Mouse (Mus musculus) hindbrain, postnatal 0 days (tissue): ENCODE data around the gene Mdfic. TPM values are rescaled to one million over a fixed set of nuclear protein-coding genes. Genes with fewer than 3 reads are reported as not detected.

Experiments used
- ATAC-seq: fragments of 200-750 bp; cut with Nextera tagmentation; 2 replicates; pipeline ENCODE4 v1.8.0; 2017; ENCODE audit warnings: mild to moderate bottlenecking, moderate TSS enrichment, moderate library complexity
- DNase-seq: peaks from one replicate; pipeline ENCODE4 v3.0.0-alpha.2; 2015; ENCODE audit warnings: low spot score
- H3K27ac ChIP-seq: fragments of 300-500 bp; sonication (generic); 2 replicates; pipeline ENCODE4 v1.5.1; 2014; ENCODE audit warnings: mild to moderate bottlenecking
- H3K27me3 ChIP-seq: fragments of 300-500 bp; sonication (generic); 2 replicates; pipeline ENCODE4 v1.6.1; 2014; ENCODE audit warnings: low read length, mixed read lengths; ENCODE audit not compliant: insufficient read depth
- H3K36me3 ChIP-seq: fragments of 300-500 bp; sonication (generic); 2 replicates; pipeline ENCODE4 v1.6.1; 2014; ENCODE audit warnings: low read length, mixed read lengths; ENCODE audit not compliant: insufficient read depth
- H3K4me1 ChIP-seq: fragments of 300-500 bp; sonication (generic); 2 replicates; pipeline ENCODE4 v1.6.1; 2014; ENCODE audit warnings: antibody characterized with exemption, low read length, mixed read lengths; ENCODE audit not compliant: insufficient read depth
- H3K4me2 ChIP-seq: fragments of 300-500 bp; sonication (generic); 2 replicates; pipeline ENCODE4 v1.6.1; 2014; ENCODE audit warnings: low read depth, mild to moderate bottlenecking, low read length, moderate library complexity, mixed read lengths
- H3K4me3 ChIP-seq: fragments of 300-500 bp; sonication (generic); 2 replicates; pipeline ENCODE4 v1.5.1; 2014; ENCODE audit warnings: low read length
- H3K9ac ChIP-seq: fragments of 300-500 bp; sonication (generic); replicated peaks from 2 replicates; pipeline ENCODE4 v1.6.1; 2014; ENCODE audit warnings: mild to moderate bottlenecking, low read length, moderate library complexity, mixed read lengths
- H3K9me3 ChIP-seq: fragments of 300-500 bp; sonication (generic); 2 replicates; pipeline ENCODE4 v1.6.1; 2016; ENCODE audit warnings: low read length, mixed read lengths
- CTCF ChIP-seq: IDR thresholded peaks from 2 replicates; pipeline ENCODE4 v1.5.1; 2016; ENCODE audit warnings: antibody characterized with exemption, control low read depth, low read depth
- WGBS: fragments of 180-500 bp; shearing (Covaris S2); extraction: QIAGEN DNeasy Blood & Tissue Kit; methylation state at CpG from one replicate; pipeline ENCODE4 v1.1.7; 2014; 5-methylcytosine and 5-hydroxymethylcytosine counted together
- polyA plus RNA-seq: library from polyadenylated mRNA; unstranded; fragments of >200 nt; fragmentation: Nextera tagmentation; extraction: Ambion mirVana; gene quantifications from 2 replicates; pipeline ENCODE4 v1.2.1, GENCODE M21; 2015
- total RNA-seq: library from RNA; depleted of rRNA; stranded (reverse); fragments of >200 nt; gene quantifications from 2 replicates; pipeline ENCODE4 v1.2.3, GENCODE M21; 2014

Gene Mdfic
- total and polyA plus RNA-seq, 2 experiments from 2014 or later, result 0.81 to 4.2 TPM

- DNase-seq, result no peak
- ATAC-seq, result no peak
Observed at GRCm38 (mm10) chr6:15764039-15764438, 43.6 kb downstream of the Mdfic start.

GRCm38 (mm10) chr6:15767460-15767859, 47.0 kb downstream of the Mdfic start:
- TF ChIP-seq CTCF, result no peak
- WGBS, result 57% methylated on average over 6 of the region's 6 CpGs
- no peak overlapping the region for H3K4me2 ChIP-seq
- H3K4me3 ChIP-seq, result no peak overlapping the region
- H3K36me3 ChIP-seq, result no peaks in the 10 kb centered on the region
- ATAC-seq, result no peak
- no peak overlapping the region for H3K9ac ChIP-seq
- no peak for DNase-seq
- no peaks in the 10 kb centered on the region for H3K27me3 ChIP-seq
- H3K9me3 ChIP-seq, result no peaks in the 10 kb centered on the region
- H3K4me1 ChIP-seq, result no peaks in the 10 kb centered on the region
- no peak overlapping the region for H3K27ac ChIP-seq

More at GRCm38 (mm10) chr6:15764039-15764438, 43.6 kb downstream of the Mdfic start:
- Histone ChIP-seq H3K36me3 (no peaks in the 10 kb centered on the region), H3K9ac (no peak overlapping the region), H3K4me2 (no peak overlapping the region), H3K4me1 (no peaks in the 10 kb centered on the region), H3K27ac (no peak overlapping the region), H3K9me3 (no peaks in the 10 kb centered on the region), H3K27me3 (no peaks in the 10 kb centered on the region), H3K4me3 (no peak overlapping the region)
- no peak for TF ChIP-seq CTCF
- 80% methylated on average over 7 of the region's 7 CpGs for WGBS

GRCm38 (mm10) chr6:15770128-15770527, 49.7 kb downstream of the Mdfic start:
- Histone ChIP-seq H3K9ac (no peak overlapping the region), H3K4me3 (no peak overlapping the region), H3K9me3 (no peaks in the 10 kb centered on the region), H3K36me3 (no peaks in the 10 kb centered on the region), H3K27me3 (no peaks in the 10 kb centered on the region), H3K4me1 (no peaks in the 10 kb centered on the region), H3K27ac (no peak overlapping the region), H3K4me2 (no peak overlapping the region)
- no peak for ATAC-seq
- no peak for TF ChIP-seq CTCF
- WGBS, result 75% methylated on average over 8 of the region's 8 CpGs
- DNase-seq, result no peak

- no peaks in the 10 kb centered on the region for H3K9me3 ChIP-seq
- H3K27ac ChIP-seq, result no peak overlapping the region
- no peak overlapping the region for H3K4me2 ChIP-seq
- WGBS, result 79% methylated on average over 3 of the region's 3 CpGs
- DNase-seq (no peak), ATAC-seq (no peak)
- no peaks in the 10 kb centered on the region for H3K27me3 ChIP-seq
- H3K4me1 ChIP-seq, result no peaks in the 10 kb centered on the region
- H3K36me3 ChIP-seq, result no peaks in the 10 kb centered on the region
- H3K9ac ChIP-seq, result no peak overlapping the region
- no peak overlapping the region for H3K4me3 ChIP-seq
- TF ChIP-seq CTCF, result no peak
Observed at GRCm38 (mm10) chr6:15777070-15777469, 56.6 kb downstream of the Mdfic start.

- Histone ChIP-seq H3K4me3 (no peak overlapping the region), H3K4me2 (no peak overlapping the region), H3K9me3 (no peaks in the 10 kb centered on the region), H3K9ac (no peak overlapping the region), H3K36me3 (no peaks in the 10 kb centered on the region), H3K27me3 (no peaks in the 10 kb centered on the region), H3K4me1 (no peaks in the 10 kb centered on the region), H3K27ac (no peak overlapping the region)
- no peak for ATAC-seq
- no peak for TF ChIP-seq CTCF
- DNase-seq, result no peak
Observed at GRCm38 (mm10) chr6:15780127-15780526, 59.7 kb downstream of the Mdfic start.

- no peaks in the 10 kb centered on the region for H3K4me1 ChIP-seq
- H3K36me3 ChIP-seq, result no peaks in the 10 kb centered on the region
- WGBS, result 95% methylated on average over 2 of the region's 2 CpGs
- H3K9ac ChIP-seq, result no peak overlapping the region
- H3K4me3 ChIP-seq, result no peak overlapping the region
- DNase-seq (no peak), ATAC-seq (no peak)
- no peak overlapping the region for H3K27ac ChIP-seq
- no peaks in the 10 kb centered on the region for H3K27me3 ChIP-seq
- no peak for TF ChIP-seq CTCF
- no peak overlapping the region for H3K4me2 ChIP-seq
- no peaks in the 10 kb centered on the region for H3K9me3 ChIP-seq
Observed at GRCm38 (mm10) chr6:15780688-15781087, 60.2 kb downstream of the Mdfic start.

GRCm38 (mm10) chr6:15789523-15790500, 69.4 kb downstream of the Mdfic start:
- H3K36me3 ChIP-seq, result no peaks in the 10 kb centered on the region
- ATAC-seq (peak; percentile 67; the same call in 1 of the 2 replicates), DNase-seq (peak; percentile 57)
- TF ChIP-seq CTCF, result peak; percentile 78
- peaks cover 5% of the 10 kb centered on the region for H3K4me1 ChIP-seq
- H3K4me3 ChIP-seq, result no peak overlapping the region
- no peaks in the 10 kb centered on the region for H3K9me3 ChIP-seq
- H3K9ac ChIP-seq, result peak overlapping the region; percentile 30; the same call in 1 of the 2 replicates
- WGBS, result 21% methylated on average over 16 of the region's 16 CpGs
- H3K27me3 ChIP-seq, result no peaks in the 10 kb centered on the region
- no peak overlapping the region for H3K27ac ChIP-seq
- H3K4me2 ChIP-seq, result peak overlapping the region; percentile 35; the same call in 1 of the 2 replicates
